Comparison of ENCODE assay signal across 23 mouse cellular contexts in genomic region chr10:29175656-29176055, GRCm38 (mm10). TPM values are rescaled to one million over a fixed set of nuclear protein-coding genes. Genes with fewer than 3 reads are reported as not detected.
"Had no signal": no experiment of that assay in that cellular context is flagged by ENCODE, and none has a peak within 500 bp of the region (broad histone marks: within the 10 kb centered on the region; RNA-seq: fewer than 3 reads in every experiment).

No protein-coding gene starts in this region.

- H3K36me3 ChIP-seq: liver, embryonic 13.5 days; stomach, embryonic 15.5 days had no signal

- H3K4me3 ChIP-seq: left cerebral cortex, adult 2 months; liver, embryonic 13.5 days; stomach, embryonic 15.5 days had no signal

- H3K9ac ChIP-seq: liver, embryonic 13.5 days; stomach, embryonic 15.5 days had no signal

- H3K9me3 ChIP-seq: liver, embryonic 13.5 days; stomach, embryonic 15.5 days had no signal

- H3K4me2 ChIP-seq: liver, embryonic 13.5 days; midbrain, embryonic 11.5 days; stomach, embryonic 15.5 days had no signal

- H3K27ac ChIP-seq: left cerebral cortex, adult 2 months; liver, embryonic 13.5 days; stomach, embryonic 15.5 days had no signal

- DNase-seq: kidney, adult 9 months; kidney, postnatal 14 days; kidney, postnatal 4 days; liver, embryonic 13.5 days; lung, adult 2 months; lung, postnatal 14 days; lung, postnatal 4 days; midbrain, embryonic 14.5 days; right cerebral cortex, postnatal 25 days; spleen, adult 18-20 months; thymus, postnatal 25 days had no signal

- H3K27me3 ChIP-seq: liver, embryonic 13.5 days; stomach, embryonic 15.5 days had no signal

- H3K4me1 ChIP-seq: liver, embryonic 13.5 days; stomach, embryonic 15.5 days had no signal

RNA-seq across cellular contexts. Expression of gene Gm49353, which starts 23.1 kb away (rescaled TPM):
- total RNA-seq: liver, adult 2 months; megakaryocyte progenitor cell, adult 5-6 weeks; megakaryocyte-erythroid progenitor cell, adult 5-6 weeks had no signal
- polyA plus RNA-seq: kidney, embryonic 16.5 days; limb, embryonic 11.5 days; limb, embryonic 14.5 days; liver, adult 2 months; liver, embryonic 13.5 days; liver, embryonic 16.5 days; lung, adult 2 months; lung, embryonic 16.5 days; thymus, postnatal 0 days had no signal

RNA-seq across cellular contexts. Expression of gene Soga3, which starts 32.0 kb away (rescaled TPM):
- total RNA-seq: liver, adult 2 months; megakaryocyte progenitor cell, adult 5-6 weeks; megakaryocyte-erythroid progenitor cell, adult 5-6 weeks had no signal
- polyA plus RNA-seq: liver, adult 2 months had no signal

RNA-seq across cellular contexts. Expression of gene 9330159F19Rik, which starts 35.8 kb away (rescaled TPM):
- total RNA-seq: megakaryocyte progenitor cell, adult 5-6 weeks; megakaryocyte-erythroid progenitor cell, adult 5-6 weeks had no signal
- polyA plus RNA-seq: liver, adult 2 months had no signal
